Mouse (Mus musculus) forebrain, postnatal 0 days (tissue): ENCODE measurements at regions not wholly inside any gene's neighbourhood (a gene's known extent, or its start where the extent isn't known, plus 50 kb on each side); places are given as distances from the start of the nearest gene placed in this dataset.

Source experiments
- ATAC-seq: fragments of 200-750 bp; cut with Nextera tagmentation; 2 replicates; pipeline ENCODE4 v1.8.0; 2017; ENCODE audit warnings: mild to moderate bottlenecking, moderate library complexity
- DNase-seq: peaks from one replicate; pipeline ENCODE4 v3.0.0-alpha.2; 2015
- H3K27ac ChIP-seq: fragments of 300-500 bp; sonication (generic); 2 replicates; pipeline ENCODE4 v1.5.1; 2014; ENCODE audit warnings: low read depth, mild to moderate bottlenecking, antibody characterized with exemption, low read length, moderate library complexity, mixed read lengths
- H3K27me3 ChIP-seq: fragments of 300-500 bp; sonication (generic); 2 replicates; pipeline ENCODE4 v1.6.1; 2014; ENCODE audit warnings: mild to moderate bottlenecking, low read length, mixed read lengths; ENCODE audit not compliant: insufficient read depth
- H3K36me3 ChIP-seq: fragments of 300-500 bp; sonication (generic); 2 replicates; pipeline ENCODE4 v1.6.1; 2014; ENCODE audit warnings: mild to moderate bottlenecking, moderate library complexity; ENCODE audit not compliant: insufficient read depth
- H3K4me1 ChIP-seq: fragments of 300-500 bp; sonication (generic); 2 replicates; pipeline ENCODE4 v1.6.1; 2014; ENCODE audit warnings: antibody characterized with exemption; ENCODE audit not compliant: insufficient read depth
- H3K4me2 ChIP-seq: fragments of 300-500 bp; sonication (generic); 2 replicates; pipeline ENCODE4 v1.6.1; 2014; ENCODE audit warnings: low read depth, mild to moderate bottlenecking, moderate library complexity
- H3K4me3 ChIP-seq: fragments of 300-500 bp; sonication (generic); 2 replicates; pipeline ENCODE4 v1.5.1; 2014; ENCODE audit warnings: low read depth, low read length, mixed read lengths
- H3K9ac ChIP-seq: fragments of 300-500 bp; sonication (generic); 2 replicates; pipeline ENCODE4 v1.6.1; 2014; ENCODE audit warnings: mild to moderate bottlenecking
- H3K9me3 ChIP-seq: fragments of 300-500 bp; sonication (generic); 2 replicates; pipeline ENCODE4 v1.6.1; 2016; ENCODE audit warnings: low read length
- CTCF ChIP-seq: sonication (generic); IDR thresholded peaks from 2 replicates; pipeline ENCODE4 v1.5.1; 2016; ENCODE audit warnings: antibody characterized with exemption, control low read depth, low read depth
- WGBS: fragments of 180-500 bp; shearing (Covaris S2); extraction: QIAGEN DNeasy Blood & Tissue Kit; methylation state at CpG from one replicate; pipeline ENCODE4 v1.1.7; 2014; 5-methylcytosine and 5-hydroxymethylcytosine counted together

GRCm38 (mm10) chr17:60018752-60019323, 1005.7 kb upstream of the Nudt12 start:
- ATAC-seq (no peak), DNase-seq (peak; percentile 2)
- H3K27me3 ChIP-seq, result no peaks in the 10 kb centered on the region
- H3K4me3 ChIP-seq, result no peak overlapping the region
- H3K4me2 ChIP-seq, result no peak overlapping the region
- no peaks in the 10 kb centered on the region for H3K36me3 ChIP-seq
- no peaks in the 10 kb centered on the region for H3K9me3 ChIP-seq
- 22% methylated on average over 6 of the region's 6 CpGs for WGBS
- TF ChIP-seq CTCF, result no peak
- no peaks in the 10 kb centered on the region for H3K4me1 ChIP-seq
- H3K9ac ChIP-seq, result no peak overlapping the region
- no peak overlapping the region for H3K27ac ChIP-seq

DNA sequence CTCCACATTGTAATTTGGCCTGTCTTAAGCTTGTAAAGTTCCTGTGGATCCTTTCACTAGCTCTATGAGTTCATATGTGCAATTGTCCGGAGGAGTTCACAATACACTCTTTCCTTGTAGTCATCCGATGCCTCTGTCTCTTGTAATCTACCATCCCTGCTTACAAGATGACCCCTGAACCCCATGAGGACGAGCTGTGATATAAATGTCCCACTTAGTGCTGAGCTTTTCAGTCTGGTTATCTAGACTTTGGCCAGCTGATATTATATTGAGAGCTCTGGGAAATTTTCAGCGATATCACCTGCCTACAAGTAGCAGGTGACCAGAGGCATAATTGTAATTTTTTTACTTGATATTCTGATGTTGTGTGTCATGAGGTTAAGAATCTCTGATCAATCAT, 984.8 kb upstream of the Nudt12 start:
- Histone ChIP-seq H3K9ac (no peak overlapping the region), H3K9me3 (no peaks in the 10 kb centered on the region), H3K27me3 (no peaks in the 10 kb centered on the region), H3K36me3 (no peaks in the 10 kb centered on the region), H3K4me2 (no peak overlapping the region), H3K4me1 (no peaks in the 10 kb centered on the region), H3K4me3 (no peak overlapping the region), H3K27ac (no peak overlapping the region)
- WGBS, result 78% methylated on average over 4 of the region's 4 CpGs
- ATAC-seq (no peak), DNase-seq (no peak)
- no peak for TF ChIP-seq CTCF

DNA sequence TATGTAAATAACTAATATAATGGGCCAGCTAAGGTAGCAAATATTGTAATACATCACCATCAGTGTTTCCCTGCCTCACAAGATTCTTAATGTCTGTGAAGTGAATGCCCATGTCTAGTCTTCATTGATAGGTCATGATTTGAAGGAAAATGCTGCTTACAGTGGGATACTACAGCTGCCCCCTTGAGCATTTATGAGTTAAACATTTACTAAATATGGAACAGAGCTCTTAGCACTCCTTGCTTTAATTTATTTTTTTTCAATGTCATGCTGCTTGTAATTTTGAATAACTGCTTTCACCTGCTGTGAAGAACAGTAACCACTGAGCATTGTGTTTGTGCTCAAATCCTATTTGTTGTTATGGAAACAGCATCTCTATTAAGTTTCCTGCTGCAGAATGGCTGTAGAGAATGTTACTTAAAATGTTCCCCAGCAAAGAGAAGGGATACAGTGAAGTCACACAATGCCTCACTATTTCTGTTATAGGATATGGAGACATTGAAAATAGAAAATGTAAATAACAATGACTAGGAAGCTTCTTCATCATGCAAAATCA, 966.2 kb upstream of the Nudt12 start:
- TF ChIP-seq CTCF, result no peak
- H3K27ac ChIP-seq, result no peak overlapping the region
- H3K27me3 ChIP-seq, result no peaks in the 10 kb centered on the region
- no peaks in the 10 kb centered on the region for H3K4me1 ChIP-seq
- H3K9me3 ChIP-seq, result no peaks in the 10 kb centered on the region
- DNase-seq, result no peak
- H3K9ac ChIP-seq, result no peak overlapping the region
- H3K4me3 ChIP-seq, result no peak overlapping the region
- no peaks in the 10 kb centered on the region for H3K36me3 ChIP-seq
- no peak; the same call in 1 of the 2 replicates for ATAC-seq
- no peak overlapping the region for H3K4me2 ChIP-seq

GRCm38 (mm10) chr17:59977136-59977770, 964.1 kb upstream of the Nudt12 start:
- H3K27ac ChIP-seq, result no peak overlapping the region
- ATAC-seq, result no peak; the same call in 1 of the 2 replicates
- no peaks in the 10 kb centered on the region for H3K4me1 ChIP-seq
- H3K4me2 ChIP-seq, result no peak overlapping the region
- H3K27me3 ChIP-seq, result no peaks in the 10 kb centered on the region
- DNase-seq, result no peak
- H3K9me3 ChIP-seq, result no peaks in the 10 kb centered on the region
- no peak overlapping the region for H3K9ac ChIP-seq
- TF ChIP-seq CTCF, result no peak
- no peak overlapping the region for H3K4me3 ChIP-seq
- no peaks in the 10 kb centered on the region for H3K36me3 ChIP-seq
- 65% methylated on average over 1 of the region's 1 CpGs for WGBS

GRCm38 (mm10) chr17:59967383-59967782, 954.2 kb upstream of the Nudt12 start:
- no peak for TF ChIP-seq CTCF
- no peak overlapping the region for H3K27ac ChIP-seq
- no peak overlapping the region for H3K4me2 ChIP-seq
- no peak for ATAC-seq
- no peak overlapping the region for H3K4me3 ChIP-seq
- H3K36me3 ChIP-seq, result no peaks in the 10 kb centered on the region
- WGBS, result 83% methylated on average over 3 of the region's 3 CpGs
- H3K9me3 ChIP-seq, result no peaks in the 10 kb centered on the region
- no peak for DNase-seq
- H3K4me1 ChIP-seq, result no peaks in the 10 kb centered on the region
- no peak overlapping the region for H3K9ac ChIP-seq
- no peaks in the 10 kb centered on the region for H3K27me3 ChIP-seq

- Histone ChIP-seq H3K36me3 (no peaks in the 10 kb centered on the region), H3K4me3 (no peak overlapping the region), H3K4me1 (no peaks in the 10 kb centered on the region), H3K9me3 (no peaks in the 10 kb centered on the region), H3K4me2 (no peak overlapping the region), H3K27me3 (no peaks in the 10 kb centered on the region), H3K27ac (no peak overlapping the region), H3K9ac (no peak overlapping the region)
- ATAC-seq (peak; percentile 82), DNase-seq (peak; percentile 57)
- no peak for TF ChIP-seq CTCF
- 34% methylated on average over 4 of the region's 4 CpGs for WGBS
Measured at GRCm38 (mm10) chr17:59955300-59956057, 942.3 kb upstream of the Nudt12 start.

GRCm38 (mm10) chr17:59946433-59946832, 933.3 kb upstream of the Nudt12 start:
- Histone ChIP-seq H3K4me1 (no peaks in the 10 kb centered on the region), H3K4me2 (no peak overlapping the region), H3K36me3 (no peaks in the 10 kb centered on the region), H3K27ac (no peak overlapping the region), H3K9me3 (no peaks in the 10 kb centered on the region), H3K9ac (no peak overlapping the region), H3K27me3 (no peaks in the 10 kb centered on the region), H3K4me3 (no peak overlapping the region)
- no peak for ATAC-seq
- DNase-seq, result no peak
- WGBS, result 73% methylated on average over 1 of the region's 1 CpGs
- no peak for TF ChIP-seq CTCF
